Mouse (Mus musculus): ENCODE results near the gene Anxa3. TPM values are rescaled to one million over a fixed set of nuclear protein-coding genes. Genes with fewer than 3 reads are reported as not detected.

The Anxa3 gene
- polyA plus RNA-seq, 1 experiment from 2014 or later = 26.5 TPM

- WGBS = 66% methylated on average over 10 of the region's 10 CpGs
- no peaks in the 10 kb centered on the region for H3K27me3 ChIP-seq (ENCODE audit: control insufficient read depth, insufficient read depth, low read length)
- H3K9ac ChIP-seq = no peak overlapping the region
- DNase-seq (ENCODE audit: low spot score) (no peak), ATAC-seq (ENCODE audit: low FRiP score) (no peak)
- H3K4me2 ChIP-seq (replicated peaks) = peak overlapping the region; percentile 51; the same call in 1 of the 2 replicates
- no peaks in the 10 kb centered on the region for H3K36me3 ChIP-seq (replicated peaks; ENCODE audit: control insufficient read depth, insufficient read depth)
- no peaks in the 10 kb centered on the region for H3K9me3 ChIP-seq (ENCODE audit: control insufficient read depth, low read length)
- H3K27ac ChIP-seq = no peak overlapping the region
- no peaks in the 10 kb centered on the region for H3K4me1 ChIP-seq (replicated peaks; ENCODE audit: control insufficient read depth, insufficient read depth, low read length)
- no peak overlapping the region for H3K4me3 ChIP-seq (replicated peaks; ENCODE audit: low read length)
Measured at GRCm38 (mm10) chr5:96793953-96794635, 955 bp downstream of the Anxa3 start.

DNA sequence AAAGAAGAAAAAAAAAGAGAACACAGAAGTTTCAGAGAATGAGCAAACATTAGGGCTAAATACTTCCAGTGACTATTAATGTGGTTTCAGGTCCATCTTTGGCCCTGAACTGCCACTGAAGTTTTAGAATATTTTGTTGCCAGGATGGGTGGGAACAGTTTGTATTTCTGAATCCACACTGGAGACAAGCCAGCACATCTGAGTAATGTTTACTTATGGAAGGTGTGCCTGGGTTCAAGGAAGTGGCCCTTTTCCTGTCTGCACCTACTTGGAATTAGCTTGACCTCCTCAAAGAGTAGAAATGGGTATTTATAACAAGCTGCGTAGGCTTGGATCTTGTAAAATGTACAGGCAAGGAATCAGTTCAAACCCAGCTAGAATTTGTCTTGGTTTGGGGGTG, 2.6 kb downstream of the Anxa3 start:
- Histone ChIP-seq H3K9me3 (ENCODE audit: control insufficient read depth, low read length) (no peaks in the 10 kb centered on the region), H3K27me3 (ENCODE audit: control insufficient read depth, insufficient read depth, low read length) (no peaks in the 10 kb centered on the region), H3K4me3 (replicated peaks; ENCODE audit: low read length) (no peak overlapping the region), H3K27ac (no peak overlapping the region), H3K4me1 (replicated peaks; ENCODE audit: control insufficient read depth, insufficient read depth, low read length) (no peaks in the 10 kb centered on the region), H3K9ac (no peak overlapping the region), H3K4me2 (replicated peaks) (no peak overlapping the region), H3K36me3 (replicated peaks; ENCODE audit: control insufficient read depth, insufficient read depth) (no peaks in the 10 kb centered on the region)
- ATAC-seq (ENCODE audit: low FRiP score) = no peak
- DNase-seq (ENCODE audit: low spot score) = no peak
- WGBS = 92% methylated on average over 1 of the region's 1 CpGs

DNA sequence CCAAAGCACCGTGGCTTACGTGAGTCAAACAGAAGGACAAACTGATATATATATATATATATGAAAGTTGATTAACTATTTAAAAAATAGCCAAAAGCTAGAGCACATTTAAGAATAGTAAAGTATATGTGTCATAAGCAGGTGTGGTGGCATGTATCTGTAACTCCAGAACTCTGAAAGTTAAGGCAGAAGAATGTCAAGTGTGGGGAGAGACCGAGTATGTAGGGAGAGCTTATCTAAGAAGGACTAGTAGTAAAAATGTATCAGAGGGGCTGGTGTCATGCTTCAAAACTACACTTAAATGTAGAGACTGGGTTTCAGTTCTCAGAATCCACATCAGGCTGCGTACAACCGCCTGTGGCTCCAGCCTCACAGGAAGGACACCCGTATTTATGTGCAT, 4.3 kb downstream of the Anxa3 start:
- 97% methylated on average over 6 of the region's 6 CpGs for WGBS

GRCm38 (mm10) chr5:96799165-96799564, 6.0 kb downstream of the Anxa3 start:
- H3K4me2 ChIP-seq (replicated peaks) = no peak overlapping the region
- H3K36me3 ChIP-seq (replicated peaks; ENCODE audit: control insufficient read depth, insufficient read depth) = no peaks in the 10 kb centered on the region
- H3K9ac ChIP-seq = no peak overlapping the region
- H3K9me3 ChIP-seq (ENCODE audit: control insufficient read depth, low read length) = no peaks in the 10 kb centered on the region
- H3K4me3 ChIP-seq (replicated peaks; ENCODE audit: low read length) = no peak overlapping the region
- no peak for DNase-seq (ENCODE audit: low spot score)
- no peaks in the 10 kb centered on the region for H3K27me3 ChIP-seq (ENCODE audit: control insufficient read depth, insufficient read depth, low read length)
- H3K4me1 ChIP-seq (replicated peaks; ENCODE audit: control insufficient read depth, insufficient read depth, low read length) = no peaks in the 10 kb centered on the region
- H3K27ac ChIP-seq = no peak overlapping the region
- ATAC-seq (ENCODE audit: low FRiP score) = no peak
- WGBS = 90% methylated on average over 9 of the region's 9 CpGs

More for the DNA sequence above, 4.3 kb downstream of the Anxa3 start:
- no peak overlapping the region for H3K4me2 ChIP-seq (replicated peaks)
- ATAC-seq (ENCODE audit: low FRiP score) (no peak), DNase-seq (ENCODE audit: low spot score) (no peak)
- H3K4me1 ChIP-seq (replicated peaks; ENCODE audit: control insufficient read depth, insufficient read depth, low read length) = no peaks in the 10 kb centered on the region
- no peaks in the 10 kb centered on the region for H3K36me3 ChIP-seq (replicated peaks; ENCODE audit: control insufficient read depth, insufficient read depth)
- no peak overlapping the region for H3K9ac ChIP-seq
- H3K27me3 ChIP-seq (ENCODE audit: control insufficient read depth, insufficient read depth, low read length) = no peaks in the 10 kb centered on the region
- no peak overlapping the region for H3K27ac ChIP-seq
- no peaks in the 10 kb centered on the region for H3K9me3 ChIP-seq (ENCODE audit: control insufficient read depth, low read length)
- H3K4me3 ChIP-seq (replicated peaks; ENCODE audit: low read length) = no peak overlapping the region

DNA sequence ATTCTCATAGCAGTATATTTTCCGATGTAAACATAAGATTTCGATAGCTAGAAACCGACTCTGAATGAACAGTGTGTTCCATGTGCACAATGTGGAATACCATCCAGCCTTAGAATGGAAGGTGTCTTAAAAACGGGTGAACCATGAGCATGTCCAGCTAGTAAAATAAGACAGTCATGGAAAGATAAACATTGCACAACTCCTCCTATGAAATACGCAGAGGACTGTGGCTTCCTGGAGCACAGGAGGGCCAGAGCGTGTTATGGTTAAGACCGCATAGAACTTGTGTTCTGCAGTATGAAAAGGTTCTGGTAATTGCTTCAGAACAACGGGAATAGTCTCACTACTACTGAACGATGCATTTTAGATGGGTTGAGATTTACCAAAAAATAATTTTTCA, 6.8 kb downstream of the Anxa3 start:
- Histone ChIP-seq H3K27ac (no peak overlapping the region), H3K9me3 (ENCODE audit: control insufficient read depth, low read length) (no peaks in the 10 kb centered on the region), H3K4me2 (replicated peaks) (no peak overlapping the region), H3K4me3 (replicated peaks; ENCODE audit: low read length) (no peak overlapping the region), H3K4me1 (replicated peaks; ENCODE audit: control insufficient read depth, insufficient read depth, low read length) (no peaks in the 10 kb centered on the region), H3K36me3 (replicated peaks; ENCODE audit: control insufficient read depth, insufficient read depth) (no peaks in the 10 kb centered on the region), H3K27me3 (ENCODE audit: control insufficient read depth, insufficient read depth, low read length) (no peaks in the 10 kb centered on the region), H3K9ac (no peak overlapping the region)
- WGBS = 94% methylated on average over 9 of the region's 9 CpGs
- no peak for DNase-seq (ENCODE audit: low spot score)
- no peak for ATAC-seq (ENCODE audit: low FRiP score)

- Histone ChIP-seq H3K4me1 (replicated peaks; ENCODE audit: control insufficient read depth, insufficient read depth, low read length) (no peaks in the 10 kb centered on the region), H3K9ac (no peak overlapping the region), H3K4me2 (replicated peaks) (no peak overlapping the region), H3K27ac (no peak overlapping the region), H3K27me3 (ENCODE audit: control insufficient read depth, insufficient read depth, low read length) (no peaks in the 10 kb centered on the region), H3K9me3 (ENCODE audit: control insufficient read depth, low read length) (no peaks in the 10 kb centered on the region), H3K36me3 (replicated peaks; ENCODE audit: control insufficient read depth, insufficient read depth) (no peaks in the 10 kb centered on the region), H3K4me3 (replicated peaks; ENCODE audit: low read length) (no peak overlapping the region)
- 35% methylated on average over 7 of the region's 7 CpGs for WGBS
- no peak for DNase-seq (ENCODE audit: low spot score)
- 0 out of 2 replicates have a peak, but pooled peaks have one; percentile 17 for ATAC-seq (ENCODE audit: low FRiP score)
Measured at GRCm38 (mm10) chr5:96802185-96802584, 9.0 kb downstream of the Anxa3 start.

- Histone ChIP-seq H3K9me3 (ENCODE audit: control insufficient read depth, low read length) (no peaks in the 10 kb centered on the region), H3K27me3 (ENCODE audit: control insufficient read depth, insufficient read depth, low read length) (no peaks in the 10 kb centered on the region), H3K27ac (no peak overlapping the region), H3K9ac (no peak overlapping the region), H3K36me3 (replicated peaks; ENCODE audit: control insufficient read depth, insufficient read depth) (no peaks in the 10 kb centered on the region), H3K4me3 (replicated peaks; ENCODE audit: low read length) (no peak overlapping the region), H3K4me1 (replicated peaks; ENCODE audit: control insufficient read depth, insufficient read depth, low read length) (no peaks in the 10 kb centered on the region), H3K4me2 (replicated peaks) (no peak overlapping the region)
- 72% methylated on average over 3 of the region's 3 CpGs for WGBS
- ATAC-seq (ENCODE audit: low FRiP score) = no peak
- no peak for DNase-seq (ENCODE audit: low spot score)
Measured at GRCm38 (mm10) chr5:96803091-96803490, 10.0 kb downstream of the Anxa3 start.

GRCm38 (mm10) chr5:96804304-96804703, 11.2 kb downstream of the Anxa3 start:
- no peak overlapping the region for H3K27ac ChIP-seq
- 93% methylated on average over 4 of the region's 4 CpGs for WGBS
- H3K27me3 ChIP-seq (ENCODE audit: control insufficient read depth, insufficient read depth, low read length) = no peaks in the 10 kb centered on the region
- H3K9me3 ChIP-seq (ENCODE audit: control insufficient read depth, low read length) = no peaks in the 10 kb centered on the region
- no peak overlapping the region for H3K4me2 ChIP-seq (replicated peaks)
- H3K9ac ChIP-seq = no peak overlapping the region
- no peaks in the 10 kb centered on the region for H3K4me1 ChIP-seq (replicated peaks; ENCODE audit: control insufficient read depth, insufficient read depth, low read length)
- H3K36me3 ChIP-seq (replicated peaks; ENCODE audit: control insufficient read depth, insufficient read depth) = no peaks in the 10 kb centered on the region
- ATAC-seq (ENCODE audit: low FRiP score) (no peak), DNase-seq (ENCODE audit: low spot score) (no peak)
- H3K4me3 ChIP-seq (replicated peaks; ENCODE audit: low read length) = no peak overlapping the region

- Histone ChIP-seq H3K4me3 (replicated peaks; ENCODE audit: low read length) (no peak overlapping the region), H3K27me3 (ENCODE audit: control insufficient read depth, insufficient read depth, low read length) (no peaks in the 10 kb centered on the region), H3K36me3 (replicated peaks; ENCODE audit: control insufficient read depth, insufficient read depth) (no peaks in the 10 kb centered on the region), H3K4me1 (replicated peaks; ENCODE audit: control insufficient read depth, insufficient read depth, low read length) (no peaks in the 10 kb centered on the region), H3K4me2 (replicated peaks) (no peak overlapping the region), H3K9me3 (ENCODE audit: control insufficient read depth, low read length) (no peaks in the 10 kb centered on the region), H3K9ac (no peak overlapping the region), H3K27ac (no peak overlapping the region)
- DNase-seq (ENCODE audit: low spot score) (no peak), ATAC-seq (ENCODE audit: low FRiP score) (no peak)
- WGBS = 85% methylated on average over 3 of the region's 3 CpGs
Measured at GRCm38 (mm10) chr5:96804813-96805212, 11.7 kb downstream of the Anxa3 start.

GRCm38 (mm10) chr5:96810620-96811019, 17.5 kb downstream of the Anxa3 start:
- H3K9ac ChIP-seq = no peak overlapping the region
- ATAC-seq (ENCODE audit: low FRiP score) = 0 out of 2 replicates have a peak, but pooled peaks have one; percentile 51
- H3K9me3 ChIP-seq (ENCODE audit: control insufficient read depth, low read length) = no peaks in the 10 kb centered on the region
- WGBS = 63% methylated on average over 4 of the region's 4 CpGs
- H3K4me2 ChIP-seq (replicated peaks) = no peak overlapping the region
- H3K27ac ChIP-seq = no peak overlapping the region
- H3K4me1 ChIP-seq (replicated peaks; ENCODE audit: control insufficient read depth, insufficient read depth, low read length) = no peaks in the 10 kb centered on the region
- H3K36me3 ChIP-seq (replicated peaks; ENCODE audit: control insufficient read depth, insufficient read depth) = no peaks in the 10 kb centered on the region
- no peaks in the 10 kb centered on the region for H3K27me3 ChIP-seq (ENCODE audit: control insufficient read depth, insufficient read depth, low read length)
- no peak overlapping the region for H3K4me3 ChIP-seq (replicated peaks; ENCODE audit: low read length)
- peak; percentile 50 for DNase-seq (ENCODE audit: low spot score)

All from hindbrain, embryonic 14.5 days (tissue).